Comparison of ENCODE assay signal across 12 mouse cellular contexts in the genomic region with DNA sequence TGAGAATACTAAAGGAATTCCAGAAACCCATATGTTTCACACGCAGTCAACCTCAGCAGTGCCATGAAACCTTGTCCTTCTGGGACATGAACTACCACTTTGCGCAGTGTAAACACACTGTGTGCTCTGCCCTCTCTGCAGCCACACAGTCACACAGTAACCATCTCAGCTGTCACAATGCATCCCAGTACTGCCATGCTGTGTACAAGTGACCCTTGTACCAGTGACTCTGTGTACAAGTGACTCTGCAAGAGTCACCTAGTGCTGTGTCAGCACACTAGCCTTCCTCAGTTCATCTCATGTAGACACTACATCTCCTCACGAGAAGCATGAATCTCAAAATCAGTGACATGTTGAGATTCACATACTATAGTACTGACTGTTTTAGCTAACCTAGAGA. TPM values are rescaled to one million over a fixed set of nuclear protein-coding genes. Genes with fewer than 3 reads are reported as not detected.
"Had no signal": no experiment of that assay in that cellular context is flagged by ENCODE, and none has a peak within 500 bp of the region (broad histone marks: within the 10 kb centered on the region; RNA-seq: fewer than 3 reads in every experiment).

No protein-coding gene starts in this region.

- H3K4me3 ChIP-seq: midbrain, embryonic 10.5 days; midbrain, embryonic 12.5 days; myocyte; neural tube, embryonic 13.5 days; neural tube, embryonic 15.5 days had no signal

- H3K9me3 ChIP-seq: midbrain, embryonic 10.5 days; midbrain, embryonic 12.5 days; neural tube, embryonic 13.5 days; neural tube, embryonic 15.5 days had no signal

- H3K27me3 ChIP-seq: neural tube, embryonic 15.5 days had no signal

- H3K36me3 ChIP-seq: midbrain, embryonic 10.5 days; midbrain, embryonic 12.5 days; neural tube, embryonic 13.5 days; neural tube, embryonic 15.5 days had no signal

- H3K4me2 ChIP-seq: lung, embryonic 14.5 days; midbrain, embryonic 12.5 days; neural tube, embryonic 13.5 days; neural tube, embryonic 15.5 days had no signal

- DNase-seq: right cerebral cortex, adult 18-20 months; right cerebral cortex, postnatal 25 days; thymus, adult 18-20 months had no signal

- H3K9ac ChIP-seq: liver, embryonic 14.5 days; lung, embryonic 14.5 days; midbrain, embryonic 12.5 days; neural tube, embryonic 13.5 days; neural tube, embryonic 15.5 days had no signal

- ATAC-seq: midbrain, embryonic 16.5 days had no signal

- H3K27ac ChIP-seq: liver, embryonic 14.5 days; midbrain, embryonic 10.5 days; midbrain, embryonic 12.5 days; neural tube, embryonic 13.5 days; neural tube, embryonic 15.5 days had no signal

RNA-seq across cellular contexts. Expression of gene Il17d, which starts 8.0 kb away (rescaled TPM):
- total RNA-seq: megakaryocyte-erythroid progenitor cell, adult 5-6 weeks had no signal
